Mouse (Mus musculus): Measurements from ENCODE around the gene Lrrc75a. TPM values are rescaled to one million over a fixed set of nuclear protein-coding genes. Genes with fewer than 3 reads are reported as not detected.

The Lrrc75a gene
- total RNA-seq, 2 experiments from 2014 or later: 3.6 to 5.7 TPM

DNA sequence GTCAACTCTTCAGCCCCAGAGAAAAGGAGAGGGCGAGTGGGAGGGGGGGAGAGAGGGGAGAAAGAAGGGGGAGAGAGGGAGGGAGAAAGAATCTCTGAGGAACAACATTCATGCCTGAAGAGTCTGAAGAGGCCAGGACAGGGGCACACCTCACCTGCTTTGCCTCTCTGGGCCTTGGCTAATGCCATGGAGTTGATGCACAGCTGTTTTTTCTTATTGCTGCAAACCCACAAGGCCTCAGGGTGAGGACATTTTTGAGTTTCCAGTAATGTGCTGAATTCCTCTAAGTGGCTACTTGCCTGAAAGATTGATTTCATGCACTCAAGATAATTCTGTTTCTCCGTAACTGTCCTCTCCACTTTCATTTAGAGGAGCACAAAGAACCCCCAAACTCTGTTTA, 90.2 kb downstream of the Lrrc75a start:
- ATAC-seq (ENCODE audit: poor library complexity, severe bottlenecking): no peak

DNA sequence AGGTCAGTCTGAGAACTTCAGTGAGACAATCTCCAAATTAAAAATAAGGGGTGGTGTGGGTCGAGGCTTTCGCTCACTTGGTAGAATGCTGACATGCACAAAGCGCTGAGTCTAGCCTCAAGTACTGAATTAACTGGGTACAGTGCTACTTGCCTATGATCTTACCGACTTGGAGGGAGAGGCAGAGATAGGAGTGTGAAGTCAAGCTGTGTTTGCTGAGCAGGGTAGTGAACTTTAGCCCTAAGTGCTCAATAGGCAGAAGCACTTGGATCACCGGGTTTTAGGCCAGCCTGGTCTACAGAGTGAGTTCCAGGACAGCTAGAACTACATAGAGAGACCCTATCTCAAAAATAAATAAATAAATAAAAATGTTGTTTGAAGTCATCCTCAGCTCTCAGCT, 91.1 kb downstream of the Lrrc75a start:
- no peak for ATAC-seq (ENCODE audit: poor library complexity, severe bottlenecking)

DNA sequence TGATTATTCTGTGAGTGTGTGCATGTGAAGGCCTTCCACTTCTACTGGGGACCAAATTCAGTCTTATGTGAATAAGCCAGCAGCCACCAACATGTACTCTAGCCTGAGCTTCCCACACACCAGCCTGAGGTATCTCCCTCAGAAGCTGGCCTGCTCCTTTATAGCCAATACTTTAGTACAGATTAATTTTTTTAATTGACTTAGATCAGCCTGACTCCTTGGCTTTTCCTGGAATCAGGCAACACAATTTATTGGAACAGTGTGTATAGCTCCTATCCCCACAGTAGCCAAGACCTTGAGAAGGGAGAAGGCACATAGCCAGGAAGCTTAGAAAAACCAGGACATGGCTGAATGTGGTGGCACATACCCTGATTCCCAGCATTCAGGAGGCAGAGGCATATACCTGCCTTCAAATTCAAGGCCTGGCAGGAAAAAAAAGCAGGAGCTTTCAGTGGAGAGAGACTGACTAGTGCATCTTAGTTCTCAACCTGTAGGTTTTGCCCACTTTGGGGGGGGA, 92.4 kb downstream of the Lrrc75a start:
- ATAC-seq (ENCODE audit: poor library complexity, severe bottlenecking): no peak

DNA sequence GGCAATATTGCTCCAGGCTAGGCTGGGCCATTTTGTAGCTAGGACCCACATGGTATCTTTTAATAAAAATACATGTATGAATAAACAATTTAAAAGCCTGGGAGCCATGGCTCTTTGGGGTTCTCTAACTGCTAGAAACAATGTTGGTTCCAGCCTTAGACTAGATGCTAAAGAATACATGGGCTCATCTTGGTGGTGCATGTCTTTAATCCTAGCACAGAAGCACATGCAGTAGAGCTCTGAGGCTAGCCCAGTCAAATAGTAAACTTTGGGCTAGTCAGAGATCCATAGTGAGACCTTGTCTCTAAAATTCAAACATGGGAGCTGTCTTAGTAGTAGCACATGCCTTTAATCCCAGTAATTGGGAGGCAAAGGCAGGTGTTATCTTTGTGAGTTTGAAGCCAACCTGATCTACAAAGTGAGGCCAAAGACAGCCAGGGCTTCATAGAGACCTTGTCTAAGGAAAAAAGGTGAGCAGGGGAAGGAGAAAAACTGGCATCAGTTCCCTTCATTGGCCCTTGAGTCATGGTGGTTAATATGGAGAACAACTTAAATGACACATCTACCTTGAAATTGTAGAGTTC, 93.3 kb downstream of the Lrrc75a start:
- ATAC-seq (ENCODE audit: poor library complexity, severe bottlenecking): no peak

Other genes starting within 250 kb of the Lrrc75a start
- gene Pigl, start 190.1 kb downstream of the Lrrc75a start, total RNA-seq (2015): 5.7 and 9.2 TPM in 2 replicates
- 1.7 and 2.5 TPM in 2 replicates for gene Pigl, start 190.1 kb downstream of the Lrrc75a start, total RNA-seq (2017)
- gene Ncor1, start 190.0 kb downstream of the Lrrc75a start, total RNA-seq (2015): 275 and 280 TPM in 2 replicates
- gene Ncor1, start 190.0 kb downstream of the Lrrc75a start, total RNA-seq (2017): 213 and 290 TPM in 2 replicates
- gene Cenpv, start 109.3 kb downstream of the Lrrc75a start, total RNA-seq (2015): 5.2 and 8.7 TPM in 2 replicates
- 3.1 and 3.9 TPM in 2 replicates for gene Cenpv, start 109.3 kb downstream of the Lrrc75a start, total RNA-seq (2017)
- gene Ubb, start 97.4 kb downstream of the Lrrc75a start, total RNA-seq (2015): 1,447 and 1,627 TPM in 2 replicates
- gene Ubb, start 97.4 kb downstream of the Lrrc75a start, total RNA-seq (2017): 835 and 1,053 TPM in 2 replicates
- 24.9 and 27.9 TPM in 2 replicates for gene Trpv2, start 74.0 kb downstream of the Lrrc75a start, total RNA-seq (2015)
- gene Trpv2, start 74.0 kb downstream of the Lrrc75a start, total RNA-seq (2017): 46.6 and 51.1 TPM in 2 replicates
- gene Mmgt2, start 141 bp upstream of the Lrrc75a start, total RNA-seq (2015): 19.0 and 19.3 TPM in 2 replicates
- gene Mmgt2, start 141 bp upstream of the Lrrc75a start, total RNA-seq (2017): 7.2 and 10.9 TPM in 2 replicates
- 2.9 TPM in 2 replicates for gene Zfp287, start 83.4 kb upstream of the Lrrc75a start, total RNA-seq (2015)
- 2.3 and 2.7 TPM in 2 replicates for gene Zfp287, start 83.4 kb upstream of the Lrrc75a start, total RNA-seq (2017)
- gene Gm10428, start 104.6 kb upstream of the Lrrc75a start, total RNA-seq (2015): not detected in 2 replicates
- gene Gm10428, start 104.6 kb upstream of the Lrrc75a start, total RNA-seq (2017): not detected in 2 replicates
- 0.18 and 0.33 TPM in 2 replicates for gene Zfp286, start 140.9 kb upstream of the Lrrc75a start, total RNA-seq (2015)
- gene Zfp286, start 140.9 kb upstream of the Lrrc75a start, total RNA-seq (2017): 0.29 and 0.69 TPM in 2 replicates
- 15.4 and 25.5 TPM in 2 replicates for gene Trim16, start 171.7 kb upstream of the Lrrc75a start, total RNA-seq (2015)
- 21.4 and 22.8 TPM in 2 replicates for gene Trim16, start 171.7 kb upstream of the Lrrc75a start, total RNA-seq (2017)
- gene Fbxw10, start 198.5 kb upstream of the Lrrc75a start, total RNA-seq (2015): 0.41 and 1.3 TPM in 2 replicates
- 1.7 and 1.8 TPM in 2 replicates for gene Fbxw10, start 198.5 kb upstream of the Lrrc75a start, total RNA-seq (2017)
- gene Tvp23b, start 230.9 kb upstream of the Lrrc75a start, total RNA-seq (2015): 20.4 and 21.3 TPM in 2 replicates
- 16.9 and 19.1 TPM in 2 replicates for gene Tvp23b, start 230.9 kb upstream of the Lrrc75a start, total RNA-seq (2017)

Measured in megakaryocyte, adult 5-6 weeks (primary cell).